Mouse (Mus musculus) neural tube, embryonic 11.5 days (tissue): ENCODE results near the gene Stx4a. TPM values are rescaled to one million over a fixed set of nuclear protein-coding genes. Genes with fewer than 3 reads are reported as not detected.

ENCODE experiments used
- ATAC-seq: fragments of 200-750 bp; cut with Nextera tagmentation; 2 replicates; pipeline ENCODE4 v1.8.0; 2017; ENCODE audit warnings: moderate number of reproducible peaks, mild to moderate bottlenecking, moderate TSS enrichment, moderate library complexity; ENCODE audit not compliant: insufficient read depth, low FRiP score, low TSS enrichment
- DNase-seq: peaks from one replicate; pipeline ENCODE4 v3.0.0-alpha.2; 2015; ENCODE audit warnings: low spot score
- H3K27ac ChIP-seq: fragments of 300-500 bp; sonication (generic); 2 replicates; pipeline ENCODE4 v1.5.1; 2014; ENCODE audit warnings: low read depth, mild to moderate bottlenecking, low read length
- H3K27me3 ChIP-seq: fragments of 300-500 bp; sonication (generic); 2 replicates; pipeline ENCODE4 v1.6.1; 2014; ENCODE audit warnings: mild to moderate bottlenecking, low read length, mixed read lengths; ENCODE audit not compliant: control insufficient read depth, insufficient read depth
- H3K36me3 ChIP-seq: fragments of 300-500 bp; sonication (generic); 2 replicates; pipeline ENCODE4 v1.6.1; 2014; ENCODE audit warnings: mild to moderate bottlenecking, low read length, moderate library complexity, mixed read lengths; ENCODE audit not compliant: control insufficient read depth, insufficient read depth
- H3K4me1 ChIP-seq: fragments of 300-500 bp; sonication (generic); 2 replicates; pipeline ENCODE4 v1.6.1; 2014; ENCODE audit warnings: low read length, mixed read lengths; ENCODE audit not compliant: control insufficient read depth, insufficient read depth
- H3K4me2 ChIP-seq: fragments of 300-500 bp; sonication (generic); 2 replicates; pipeline ENCODE4 v1.6.1; 2014; ENCODE audit warnings: low read depth, mild to moderate bottlenecking, moderate library complexity
- H3K4me3 ChIP-seq: fragments of 300-500 bp; sonication (generic); 2 replicates; pipeline ENCODE4 v1.5.1; 2014; ENCODE audit warnings: low read depth, low read length
- H3K9ac ChIP-seq: fragments of 300-500 bp; sonication (generic); 2 replicates; pipeline ENCODE4 v1.6.1; 2014; ENCODE audit warnings: mild to moderate bottlenecking, low read length
- H3K9me3 ChIP-seq: fragments of 300-500 bp; sonication (generic); 2 replicates; pipeline ENCODE4 v1.6.1; 2016; ENCODE audit warnings: low read length; ENCODE audit not compliant: control insufficient read depth
- WGBS: fragments of 180-500 bp; shearing (Covaris S2); extraction: QIAGEN DNeasy Blood & Tissue Kit; methylation state at CpG from one replicate; pipeline ENCODE4 v1.1.7; 2014; 5-methylcytosine and 5-hydroxymethylcytosine counted together
- polyA plus RNA-seq: library from polyadenylated mRNA; unstranded; fragments of >200 nt; fragmentation: Nextera tagmentation; extraction: Ambion mirVana; gene quantifications from 2 replicates; pipeline ENCODE4 v1.2.1, GENCODE M21; 2014

The Stx4a gene
- polyA plus RNA-seq, 1 experiment from 2014 or later, result 10.4 TPM

GRCm38 (mm10) chr7:127840886-127841285 lies 16.8 kb downstream of the Stx4a start:
- H3K9me3 ChIP-seq, result no peaks in the 10 kb centered on the region

GRCm38 (mm10) chr7:127841340-127842000 lies 17.4 kb downstream of the Stx4a start:
- Histone ChIP-seq H3K9me3 (no peaks in the 10 kb centered on the region), H3K4me1 (peaks cover 3% of the 10 kb centered on the region; the same call in 1 of the 2 replicates), H3K4me2 (peak overlapping the region; percentile 98), H3K27ac (peak overlapping the region; percentile 28), H3K9ac (peak overlapping the region; percentile 49), H3K36me3 (no peaks in the 10 kb centered on the region), H3K27me3 (no peaks in the 10 kb centered on the region), H3K4me3 (peak overlapping the region; percentile 58)
- DNase-seq (peak; percentile 94), ATAC-seq (peak; percentile 84)
- WGBS, result under 1% methylated on average over 45 of the region's 46 CpGs

More at GRCm38 (mm10) chr7:127840886-127841285, 16.8 kb downstream of the Stx4a start:
- H3K27me3 ChIP-seq, result no peaks in the 10 kb centered on the region
- ATAC-seq (peak; percentile 21; the same call in 1 of the 2 replicates), DNase-seq (no peak)
- peaks cover 3% of the 10 kb centered on the region; the same call in 1 of the 2 replicates for H3K4me1 ChIP-seq
- peak overlapping the region; percentile 49 for H3K9ac ChIP-seq
- peak overlapping the region; percentile 98 for H3K4me2 ChIP-seq
- peak overlapping the region; percentile 58 for H3K4me3 ChIP-seq
- no peaks in the 10 kb centered on the region for H3K36me3 ChIP-seq
- peak overlapping the region; percentile 28; the same call in 1 of the 2 replicates for H3K27ac ChIP-seq
- 10% methylated on average over 15 of the region's 15 CpGs for WGBS

GRCm38 (mm10) chr7:127842001-127842718 lies 18.1 kb downstream of the Stx4a start:
- DNase-seq (peak; percentile 73), ATAC-seq (peak; percentile 65)
- H3K4me2 ChIP-seq, result peak overlapping the region; percentile 98
- peak overlapping the region; percentile 45 for H3K9ac ChIP-seq
- H3K27me3 ChIP-seq, result no peaks in the 10 kb centered on the region
- H3K4me3 ChIP-seq, result peak overlapping the region; percentile 58
- H3K4me1 ChIP-seq, result peaks cover 3% of the 10 kb centered on the region; the same call in 1 of the 2 replicates
- H3K9me3 ChIP-seq, result no peaks in the 10 kb centered on the region
- no peaks in the 10 kb centered on the region for H3K36me3 ChIP-seq
- peak overlapping the region; percentile 28 for H3K27ac ChIP-seq
- under 1% methylated on average over 40 of the region's 40 CpGs for WGBS

GRCm38 (mm10) chr7:127849973-127850875 lies 26.1 kb downstream of the Stx4a start:
- DNase-seq (no peak), ATAC-seq (no peak)
- Histone ChIP-seq H3K4me3 (no peak overlapping the region), H3K27ac (no peak overlapping the region), H3K4me1 (no peaks in the 10 kb centered on the region), H3K9ac (no peak overlapping the region), H3K4me2 (no peak overlapping the region), H3K27me3 (no peaks in the 10 kb centered on the region), H3K36me3 (no peaks in the 10 kb centered on the region), H3K9me3 (no peaks in the 10 kb centered on the region)
- WGBS, result 80% methylated on average over 6 of the region's 6 CpGs

- H3K27me3 ChIP-seq, result no peaks in the 10 kb centered on the region
- no peak overlapping the region for H3K9ac ChIP-seq
- H3K27ac ChIP-seq, result no peak overlapping the region
- DNase-seq, result no peak
- 72% methylated on average over 5 of the region's 5 CpGs for WGBS
- no peaks in the 10 kb centered on the region for H3K36me3 ChIP-seq
- no peaks in the 10 kb centered on the region for H3K4me1 ChIP-seq
- H3K4me3 ChIP-seq, result no peak overlapping the region
- H3K9me3 ChIP-seq, result no peaks in the 10 kb centered on the region
- no peak for ATAC-seq
- H3K4me2 ChIP-seq, result no peak overlapping the region
Measured at GRCm38 (mm10) chr7:127850906-127851305, 26.8 kb downstream of the Stx4a start.

- Histone ChIP-seq H3K4me3 (no peak overlapping the region), H3K4me1 (no peaks in the 10 kb centered on the region), H3K27me3 (no peaks in the 10 kb centered on the region), H3K27ac (no peak overlapping the region), H3K36me3 (no peaks in the 10 kb centered on the region), H3K9ac (no peak overlapping the region), H3K4me2 (no peak overlapping the region), H3K9me3 (no peaks in the 10 kb centered on the region)
- no peak for DNase-seq
- no peak for ATAC-seq
- 96% methylated on average over 6 of the region's 6 CpGs for WGBS
Measured at GRCm38 (mm10) chr7:127858258-127858657, 34.2 kb downstream of the Stx4a start.

GRCm38 (mm10) chr7:127866434-127866833 lies 42.3 kb downstream of the Stx4a start:
- Histone ChIP-seq H3K9me3 (no peaks in the 10 kb centered on the region), H3K27ac (no peak overlapping the region), H3K36me3 (peaks cover 23% of the 10 kb centered on the region), H3K9ac (no peak overlapping the region), H3K4me2 (no peak overlapping the region), H3K27me3 (no peaks in the 10 kb centered on the region), H3K4me1 (no peaks in the 10 kb centered on the region), H3K4me3 (no peak overlapping the region)
- no peak for DNase-seq
- no peak for ATAC-seq
- 95% methylated on average over 12 of the region's 12 CpGs for WGBS

- DNase-seq (no peak), ATAC-seq (no peak)
- Histone ChIP-seq H3K27me3 (no peaks in the 10 kb centered on the region), H3K9me3 (no peaks in the 10 kb centered on the region), H3K36me3 (peaks cover 23% of the 10 kb centered on the region), H3K4me3 (no peak overlapping the region), H3K4me2 (no peak overlapping the region), H3K4me1 (no peaks in the 10 kb centered on the region), H3K27ac (no peak overlapping the region), H3K9ac (no peak overlapping the region)
- 97% methylated on average over 18 of the region's 18 CpGs for WGBS
Measured at GRCm38 (mm10) chr7:127867641-127868040, 43.5 kb downstream of the Stx4a start.
